Mouse (Mus musculus): ENCODE data around the gene Shb. TPM values are rescaled to one million over a fixed set of nuclear protein-coding genes. Genes with fewer than 3 reads are reported as not detected.

Gene Shb
- polyA plus RNA-seq, 1 experiment from 2014 or later: 5.5 TPM

DNA sequence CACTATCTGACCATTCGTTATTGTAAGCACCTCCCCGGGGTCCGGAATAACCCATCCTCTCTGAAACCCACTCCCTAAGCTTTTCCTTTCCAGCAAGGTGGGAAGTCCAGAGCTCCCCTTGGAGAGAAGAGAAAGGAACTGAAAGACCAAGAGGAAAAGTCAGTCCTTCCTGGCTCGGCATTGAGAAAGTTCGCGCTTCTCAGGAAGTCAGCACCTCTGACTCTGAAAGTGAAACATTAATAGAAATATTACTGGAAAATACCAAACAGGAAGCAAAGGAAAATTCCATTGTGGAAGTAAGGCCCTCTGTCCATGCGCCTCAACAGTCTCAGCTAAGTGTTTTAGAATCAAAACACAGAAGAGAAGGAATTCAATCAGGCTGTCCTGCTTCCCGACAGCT is 11.9 kb downstream of the Shb start:
- H3K4me1 ChIP-seq (replicated peaks; ENCODE audit: control insufficient read depth, insufficient read depth): 0 out of 2 replicates have a peak, but pooled peaks cover 5% of the 10 kb centered on the region
- 0 out of 2 replicates have a peak overlapping the region, but pooled peaks have one; percentile 2 for H3K9ac ChIP-seq (ENCODE audit: low read length)
- DNase-seq (ENCODE audit: low spot score) (no peak), ATAC-seq (ENCODE audit: low FRiP score, low TSS enrichment) (no peak)
- H3K27me3 ChIP-seq (ENCODE audit: control insufficient read depth, insufficient read depth, low read length): no peaks in the 10 kb centered on the region
- 47% methylated on average over 8 of the region's 8 CpGs for WGBS
- no peaks in the 10 kb centered on the region for H3K9me3 ChIP-seq (ENCODE audit: control insufficient read depth, low read length)
- H3K27ac ChIP-seq (replicated peaks): peak overlapping the region; percentile 37
- no peak for TF ChIP-seq EP300 (optimal IDR thresholded peaks at IDR 0.05)
- TF ChIP-seq CTCF (IDR thresholded peaks at IDR 0.05; ENCODE audit: low read depth): no peak
- H3K4me2 ChIP-seq (replicated peaks; ENCODE audit: low read depth): no peak overlapping the region
- H3K4me3 ChIP-seq (ENCODE audit: low read depth, low read length): no peak overlapping the region
- no peaks in the 10 kb centered on the region for H3K36me3 ChIP-seq (ENCODE audit: control insufficient read depth, insufficient read depth, low read length)

- peaks cover 18% of the 10 kb centered on the region; the same call in 1 of the 2 replicates for H3K4me1 ChIP-seq (replicated peaks; ENCODE audit: control insufficient read depth, insufficient read depth)
- no peak for ATAC-seq (ENCODE audit: low FRiP score, low TSS enrichment)
- no peak overlapping the region for H3K4me2 ChIP-seq (replicated peaks; ENCODE audit: low read depth)
- TF ChIP-seq CTCF (IDR thresholded peaks at IDR 0.05; ENCODE audit: low read depth) (no peak), EP300 (optimal IDR thresholded peaks at IDR 0.05) (no peak)
- H3K27me3 ChIP-seq (ENCODE audit: control insufficient read depth, insufficient read depth, low read length): no peaks in the 10 kb centered on the region
- H3K36me3 ChIP-seq (ENCODE audit: control insufficient read depth, insufficient read depth, low read length): no peaks in the 10 kb centered on the region
- no peak for DNase-seq (ENCODE audit: low spot score)
- H3K9ac ChIP-seq (ENCODE audit: low read length): no peak overlapping the region
- H3K27ac ChIP-seq (replicated peaks): no peak overlapping the region
- no peaks in the 10 kb centered on the region for H3K9me3 ChIP-seq (ENCODE audit: control insufficient read depth, low read length)
- no peak overlapping the region for H3K4me3 ChIP-seq (ENCODE audit: low read depth, low read length)
- WGBS: 36% methylated on average over 4 of the region's 4 CpGs
Measured at GRCm38 (mm10) chr4:45517399-45517798, 14.9 kb downstream of the Shb start.

GRCm38 (mm10) chr4:45515894-45516293 is 16.4 kb downstream of the Shb start:
- no peaks in the 10 kb centered on the region for H3K27me3 ChIP-seq (ENCODE audit: control insufficient read depth, insufficient read depth, low read length)
- peaks cover 18% of the 10 kb centered on the region; the same call in 1 of the 2 replicates for H3K4me1 ChIP-seq (replicated peaks; ENCODE audit: control insufficient read depth, insufficient read depth)
- no peaks in the 10 kb centered on the region for H3K9me3 ChIP-seq (ENCODE audit: control insufficient read depth, low read length)
- no peak overlapping the region for H3K9ac ChIP-seq (ENCODE audit: low read length)
- H3K4me3 ChIP-seq (ENCODE audit: low read depth, low read length): no peak overlapping the region
- TF ChIP-seq CTCF (IDR thresholded peaks at IDR 0.05; ENCODE audit: low read depth) (no peak), EP300 (optimal IDR thresholded peaks at IDR 0.05) (no peak)
- no peak overlapping the region for H3K4me2 ChIP-seq (replicated peaks; ENCODE audit: low read depth)
- H3K36me3 ChIP-seq (ENCODE audit: control insufficient read depth, insufficient read depth, low read length): no peaks in the 10 kb centered on the region; the same call in 1 of the 2 replicates
- ATAC-seq (ENCODE audit: low FRiP score, low TSS enrichment) (no peak), DNase-seq (ENCODE audit: low spot score) (no peak)
- WGBS: 60% methylated on average over 4 of the region's 4 CpGs
- H3K27ac ChIP-seq (replicated peaks): no peak overlapping the region

DNA sequence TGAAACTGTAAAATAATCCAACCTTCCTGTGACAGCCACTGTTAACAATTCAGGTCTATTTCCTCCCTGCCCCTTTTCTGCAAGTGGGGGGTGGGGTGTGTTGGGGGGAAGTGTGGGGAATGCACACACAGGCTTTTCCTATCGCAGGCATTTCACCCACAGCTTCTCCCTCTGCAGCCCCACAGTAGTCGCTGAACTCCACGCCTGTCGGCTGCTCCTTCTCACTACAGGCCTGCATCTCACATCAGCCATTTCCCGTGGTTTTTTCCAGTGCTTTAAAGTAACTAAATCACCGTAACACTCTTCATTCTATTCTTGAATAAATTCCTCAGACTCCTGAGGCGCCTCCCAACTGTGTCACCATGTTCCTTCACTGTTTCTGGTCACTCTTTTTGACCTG is 17.9 kb downstream of the Shb start:
- Histone ChIP-seq H3K36me3 (ENCODE audit: control insufficient read depth, insufficient read depth, low read length) (no peaks in the 10 kb centered on the region; the same call in 1 of the 2 replicates), H3K9ac (ENCODE audit: low read length) (0 out of 2 replicates have a peak overlapping the region, but pooled peaks have one; percentile 8), H3K27me3 (ENCODE audit: control insufficient read depth, insufficient read depth, low read length) (no peaks in the 10 kb centered on the region), H3K4me3 (ENCODE audit: low read depth, low read length) (no peak overlapping the region), H3K4me2 (replicated peaks; ENCODE audit: low read depth) (peak overlapping the region; percentile 35; the same call in 1 of the 2 replicates), H3K27ac (replicated peaks) (peak overlapping the region; percentile 73), H3K9me3 (ENCODE audit: control insufficient read depth, low read length) (no peaks in the 10 kb centered on the region), H3K4me1 (replicated peaks; ENCODE audit: control insufficient read depth, insufficient read depth) (peaks cover 18% of the 10 kb centered on the region; the same call in 1 of the 2 replicates)
- no peak for DNase-seq (ENCODE audit: low spot score)
- WGBS: 24% methylated on average over 7 of the region's 7 CpGs
- no peak for ATAC-seq (ENCODE audit: low FRiP score, low TSS enrichment)
- TF ChIP-seq EP300 (optimal IDR thresholded peaks at IDR 0.05) (no peak), CTCF (IDR thresholded peaks at IDR 0.05; ENCODE audit: low read depth) (no peak)

- ATAC-seq (ENCODE audit: low FRiP score, low TSS enrichment) (peak; percentile 57), DNase-seq (ENCODE audit: low spot score) (peak; percentile 81)
- no peaks in the 10 kb centered on the region; the same call in 1 of the 2 replicates for H3K36me3 ChIP-seq (ENCODE audit: control insufficient read depth, insufficient read depth, low read length)
- WGBS: 4% methylated on average over 10 of the region's 10 CpGs
- H3K27me3 ChIP-seq (ENCODE audit: control insufficient read depth, insufficient read depth, low read length): no peaks in the 10 kb centered on the region
- H3K4me1 ChIP-seq (replicated peaks; ENCODE audit: control insufficient read depth, insufficient read depth): peaks cover 18% of the 10 kb centered on the region; the same call in 1 of the 2 replicates
- no peak overlapping the region for H3K9ac ChIP-seq (ENCODE audit: low read length)
- peak overlapping the region; percentile 35 for H3K4me2 ChIP-seq (replicated peaks; ENCODE audit: low read depth)
- H3K27ac ChIP-seq (replicated peaks): peak overlapping the region; percentile 73
- H3K9me3 ChIP-seq (ENCODE audit: control insufficient read depth, low read length): no peaks in the 10 kb centered on the region
- no peak overlapping the region for H3K4me3 ChIP-seq (ENCODE audit: low read depth, low read length)
- TF ChIP-seq EP300 (optimal IDR thresholded peaks at IDR 0.05) (no peak), CTCF (IDR thresholded peaks at IDR 0.05; ENCODE audit: low read depth) (no peak)
Measured at GRCm38 (mm10) chr4:45513791-45514293, 18.4 kb downstream of the Shb start.

- Histone ChIP-seq H3K9me3 (ENCODE audit: control insufficient read depth, low read length) (no peaks in the 10 kb centered on the region), H3K4me1 (replicated peaks; ENCODE audit: control insufficient read depth, insufficient read depth) (peaks cover 18% of the 10 kb centered on the region; the same call in 1 of the 2 replicates), H3K27ac (replicated peaks) (peak overlapping the region; percentile 73), H3K36me3 (ENCODE audit: control insufficient read depth, insufficient read depth, low read length) (no peaks in the 10 kb centered on the region; the same call in 1 of the 2 replicates), H3K4me2 (replicated peaks; ENCODE audit: low read depth) (peak overlapping the region; percentile 35), H3K27me3 (ENCODE audit: control insufficient read depth, insufficient read depth, low read length) (no peaks in the 10 kb centered on the region), H3K9ac (ENCODE audit: low read length) (no peak overlapping the region), H3K4me3 (ENCODE audit: low read depth, low read length) (no peak overlapping the region)
- no peak for DNase-seq (ENCODE audit: low spot score)
- no peak for TF ChIP-seq EP300 (optimal IDR thresholded peaks at IDR 0.05)
- TF ChIP-seq CTCF (IDR thresholded peaks at IDR 0.05; ENCODE audit: low read depth): no peak
- ATAC-seq (ENCODE audit: low FRiP score, low TSS enrichment): no peak
- 63% methylated on average over 2 of the region's 2 CpGs for WGBS
Measured at GRCm38 (mm10) chr4:45513340-45513739, 18.9 kb downstream of the Shb start.

Data from stomach, postnatal 0 days (tissue).